Mouse (Mus musculus) embryonic fibroblast, embryonic 13.5 days (primary cell): Measurements from ENCODE around the gene Scamp2.
A peak's percentile ranks its signal among the peaks of the same experiment; 100 is the strongest.

ENCODE experiments used
- CTCF ChIP-seq: IDR thresholded peaks from 2 replicates; pipeline ENCODE4 v1.5.1; 2011; ENCODE audit warnings: mild to moderate bottlenecking, control low read depth, low read length, moderate library complexity, borderline replicate concordance; ENCODE audit not compliant: insufficient read depth
- POLR2A ChIP-seq: IDR thresholded peaks from 2 replicates; pipeline ENCODE4 v1.6.1; 2011; ENCODE audit warnings: low read depth, mild to moderate bottlenecking, control low read depth, low read length, moderate library complexity

DNA sequence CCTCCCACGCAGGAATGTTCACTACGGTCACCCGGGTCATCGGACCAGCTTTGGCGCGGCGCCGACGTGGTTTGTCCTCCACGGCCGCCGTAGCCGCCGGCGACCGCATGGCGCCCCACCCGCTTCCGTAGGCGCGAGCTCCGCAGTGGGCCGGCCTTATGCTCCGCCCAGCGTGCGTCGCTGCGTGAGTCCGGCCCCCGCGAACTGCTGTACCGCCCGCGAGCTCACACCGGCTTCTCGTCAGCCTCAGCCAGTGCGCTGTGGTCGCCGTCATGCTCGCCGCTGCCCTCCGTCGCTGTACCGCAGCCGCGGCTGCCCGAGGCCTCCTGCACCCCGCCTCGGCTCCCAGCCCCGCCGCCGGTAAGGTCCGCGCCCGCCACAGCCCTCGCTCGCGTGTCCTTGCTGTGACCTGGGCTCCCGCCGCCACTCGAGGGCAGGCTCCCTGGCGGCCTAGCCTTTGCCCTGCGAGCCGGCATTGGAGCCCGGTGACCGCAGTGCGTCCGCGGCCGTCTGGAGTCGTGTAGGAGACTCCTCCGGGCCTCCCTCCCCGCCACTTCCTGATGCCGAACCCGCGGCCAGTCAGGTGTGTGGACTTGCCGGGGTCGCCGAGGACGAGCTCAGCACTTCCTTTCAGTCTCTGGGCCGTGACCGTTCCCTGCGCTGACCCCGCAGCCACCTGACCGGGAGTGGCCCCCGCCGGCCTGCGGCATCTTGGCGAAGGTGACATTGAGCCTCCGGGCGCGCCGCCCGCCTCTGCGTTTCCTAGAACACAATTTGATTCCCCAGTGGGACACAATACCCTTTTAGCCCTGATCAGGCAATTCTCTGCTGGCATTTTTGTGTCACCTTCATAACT, 39.5 kb upstream of the Scamp2 start, which contains the start of gene Cox5a:
- TF ChIP-seq CTCF (no peak), POLR2A (peak; percentile 99)
